Mouse (Mus musculus): ENCODE data around the gene Pacrg. TPM values are rescaled to one million over a fixed set of nuclear protein-coding genes. Genes with fewer than 3 reads are reported as not detected.

Gene Pacrg
- polyA plus RNA-seq, 1 experiment from 2014 or later: 1.2 TPM

GRCm38 (mm10) chr17:10386548-10386947 lies 453.6 kb downstream of the Pacrg start:
- Histone ChIP-seq H3K27ac (no peak overlapping the region), H3K4me2 (no peak overlapping the region), H3K36me3 (no peaks in the 10 kb centered on the region), H3K4me1 (replicated peaks) (peaks cover 10% of the 10 kb centered on the region; the same call in 1 of the 2 replicates), H3K27me3 (no peaks in the 10 kb centered on the region), H3K9me3 (no peaks in the 10 kb centered on the region), H3K9ac (replicated peaks) (no peak overlapping the region), H3K4me3 (replicated peaks) (no peak overlapping the region)
- 67% methylated on average over 6 of the region's 6 CpGs for WGBS
- ATAC-seq (ENCODE audit: insufficient number of reproducible peaks, insufficient read depth, low FRiP score, low TSS enrichment, low read depth): no peak

- WGBS: 91% methylated on average over 6 of the region's 6 CpGs
These were observed 456.7 kb downstream of the Pacrg start for GRCm38 (mm10) chr17:10383406-10383805.

GRCm38 (mm10) chr17:10378467-10379175 lies 461.5 kb downstream of the Pacrg start:
- H3K27me3 ChIP-seq: no peaks in the 10 kb centered on the region
- H3K4me3 ChIP-seq (replicated peaks): no peak overlapping the region
- no peak overlapping the region for H3K4me2 ChIP-seq
- H3K9me3 ChIP-seq: no peaks in the 10 kb centered on the region
- 73% methylated on average over 10 of the region's 10 CpGs for WGBS
- no peaks in the 10 kb centered on the region for H3K36me3 ChIP-seq
- no peak overlapping the region for H3K27ac ChIP-seq
- H3K4me1 ChIP-seq (replicated peaks): peaks cover 3% of the 10 kb centered on the region
- ATAC-seq (ENCODE audit: insufficient number of reproducible peaks, insufficient read depth, low FRiP score, low TSS enrichment, low read depth): no peak
- no peak overlapping the region for H3K9ac ChIP-seq (replicated peaks)

More at GRCm38 (mm10) chr17:10383406-10383805, 456.7 kb downstream of the Pacrg start:
- Histone ChIP-seq H3K4me3 (replicated peaks) (no peak overlapping the region), H3K9me3 (no peaks in the 10 kb centered on the region), H3K4me1 (replicated peaks) (no peaks in the 10 kb centered on the region), H3K9ac (replicated peaks) (no peak overlapping the region), H3K4me2 (no peak overlapping the region), H3K27me3 (no peaks in the 10 kb centered on the region), H3K36me3 (no peaks in the 10 kb centered on the region), H3K27ac (no peak overlapping the region)
- ATAC-seq (ENCODE audit: insufficient number of reproducible peaks, insufficient read depth, low FRiP score, low TSS enrichment, low read depth): no peak

GRCm38 (mm10) chr17:10377606-10378005 lies 462.5 kb downstream of the Pacrg start:
- no peak overlapping the region for H3K4me3 ChIP-seq (replicated peaks)
- H3K27ac ChIP-seq: no peak overlapping the region
- no peaks in the 10 kb centered on the region for H3K27me3 ChIP-seq
- H3K4me1 ChIP-seq (replicated peaks): peaks cover 14% of the 10 kb centered on the region
- H3K9ac ChIP-seq (replicated peaks): no peak overlapping the region
- H3K4me2 ChIP-seq: no peak overlapping the region
- ATAC-seq (ENCODE audit: insufficient number of reproducible peaks, insufficient read depth, low FRiP score, low TSS enrichment, low read depth): no peak
- WGBS: 93% methylated on average over 2 of the region's 2 CpGs
- H3K9me3 ChIP-seq: no peaks in the 10 kb centered on the region
- no peaks in the 10 kb centered on the region for H3K36me3 ChIP-seq

GRCm38 (mm10) chr17:10374316-10374715 lies 465.8 kb downstream of the Pacrg start:
- whole genome bisulfite sequencing: 78% methylated on average over 7 of the region's 7 CpGs
- H3K4me1 ChIP-seq (replicated peaks): peaks cover 15% of the 10 kb centered on the region
- ATAC-seq (ENCODE audit: insufficient number of reproducible peaks, insufficient read depth, low FRiP score, low TSS enrichment, low read depth): no peak
- no peaks in the 10 kb centered on the region; the same call in 1 of the 2 replicates for H3K27me3 ChIP-seq
- no peak overlapping the region for H3K4me3 ChIP-seq (replicated peaks)
- no peaks in the 10 kb centered on the region for H3K36me3 ChIP-seq
- H3K4me2 ChIP-seq: no peak overlapping the region
- no peak overlapping the region for H3K27ac ChIP-seq
- H3K9ac ChIP-seq (replicated peaks): no peak overlapping the region
- no peaks in the 10 kb centered on the region for H3K9me3 ChIP-seq

GRCm38 (mm10) chr17:10373727-10374126 lies 466.4 kb downstream of the Pacrg start:
- Histone ChIP-seq H3K27ac (no peak overlapping the region), H3K4me1 (replicated peaks) (peaks cover 15% of the 10 kb centered on the region), H3K27me3 (no peaks in the 10 kb centered on the region; the same call in 1 of the 2 replicates), H3K36me3 (no peaks in the 10 kb centered on the region), H3K9ac (replicated peaks) (no peak overlapping the region), H3K9me3 (no peaks in the 10 kb centered on the region), H3K4me3 (replicated peaks) (no peak overlapping the region), H3K4me2 (no peak overlapping the region)
- 65% methylated on average over 3 of the region's 3 CpGs for WGBS
- no peak for ATAC-seq (ENCODE audit: insufficient number of reproducible peaks, insufficient read depth, low FRiP score, low TSS enrichment, low read depth)

- WGBS: 71% methylated on average over 18 of the region's 18 CpGs
- H3K27ac ChIP-seq: no peak overlapping the region
- no peak for ATAC-seq (ENCODE audit: insufficient number of reproducible peaks, insufficient read depth, low FRiP score, low TSS enrichment, low read depth)
These were observed 467.9 kb downstream of the Pacrg start for GRCm38 (mm10) chr17:10372001-10372785.

GRCm38 (mm10) chr17:10371472-10371871 lies 468.6 kb downstream of the Pacrg start:
- no peak overlapping the region for H3K4me3 ChIP-seq (replicated peaks)
- no peaks in the 10 kb centered on the region for H3K9me3 ChIP-seq
- no peaks in the 10 kb centered on the region for H3K36me3 ChIP-seq
- peaks cover 15% of the 10 kb centered on the region for H3K4me1 ChIP-seq (replicated peaks)
- no peak overlapping the region for H3K4me2 ChIP-seq
- H3K9ac ChIP-seq (replicated peaks): no peak overlapping the region
- 67% methylated on average over 8 of the region's 8 CpGs for WGBS
- no peak overlapping the region for H3K27ac ChIP-seq
- ATAC-seq (ENCODE audit: insufficient number of reproducible peaks, insufficient read depth, low FRiP score, low TSS enrichment, low read depth): no peak
- H3K27me3 ChIP-seq: no peaks in the 10 kb centered on the region; the same call in 1 of the 2 replicates

More at GRCm38 (mm10) chr17:10372001-10372785, 467.9 kb downstream of the Pacrg start:
- H3K9me3 ChIP-seq: no peaks in the 10 kb centered on the region
- no peaks in the 10 kb centered on the region for H3K36me3 ChIP-seq
- H3K4me1 ChIP-seq (replicated peaks): peaks cover 15% of the 10 kb centered on the region
- H3K9ac ChIP-seq (replicated peaks): no peak overlapping the region
- H3K27me3 ChIP-seq: no peaks in the 10 kb centered on the region; the same call in 1 of the 2 replicates
- no peak overlapping the region for H3K4me2 ChIP-seq
- no peak overlapping the region for H3K4me3 ChIP-seq (replicated peaks)

- Histone ChIP-seq H3K27ac (no peak overlapping the region), H3K4me2 (no peak overlapping the region), H3K9me3 (no peaks in the 10 kb centered on the region), H3K27me3 (no peaks in the 10 kb centered on the region; the same call in 1 of the 2 replicates), H3K4me1 (replicated peaks) (peaks cover 15% of the 10 kb centered on the region), H3K4me3 (replicated peaks) (no peak overlapping the region), H3K36me3 (no peaks in the 10 kb centered on the region), H3K9ac (replicated peaks) (no peak overlapping the region)
- 65% methylated on average over 8 of the region's 8 CpGs for WGBS
- no peak for ATAC-seq (ENCODE audit: insufficient number of reproducible peaks, insufficient read depth, low FRiP score, low TSS enrichment, low read depth)
These were observed 469.4 kb downstream of the Pacrg start for GRCm38 (mm10) chr17:10370660-10371130.

GRCm38 (mm10) chr17:10369961-10370659 lies 470.0 kb downstream of the Pacrg start:
- H3K9me3 ChIP-seq: no peaks in the 10 kb centered on the region
- no peak overlapping the region for H3K4me2 ChIP-seq
- WGBS: 80% methylated on average over 13 of the region's 13 CpGs
- H3K4me3 ChIP-seq (replicated peaks): no peak overlapping the region
- no peak overlapping the region for H3K27ac ChIP-seq
- H3K9ac ChIP-seq (replicated peaks): no peak overlapping the region
- no peaks in the 10 kb centered on the region for H3K36me3 ChIP-seq
- H3K27me3 ChIP-seq: no peaks in the 10 kb centered on the region; the same call in 1 of the 2 replicates
- peaks cover 15% of the 10 kb centered on the region for H3K4me1 ChIP-seq (replicated peaks)
- no peak for ATAC-seq (ENCODE audit: insufficient number of reproducible peaks, insufficient read depth, low FRiP score, low TSS enrichment, low read depth)

GRCm38 (mm10) chr17:10367044-10367443 lies 473.1 kb downstream of the Pacrg start:
- no peak for ATAC-seq (ENCODE audit: insufficient number of reproducible peaks, insufficient read depth, low FRiP score, low TSS enrichment, low read depth)
- Histone ChIP-seq H3K4me1 (replicated peaks) (no peaks in the 10 kb centered on the region), H3K9me3 (no peaks in the 10 kb centered on the region), H3K36me3 (no peaks in the 10 kb centered on the region), H3K4me2 (no peak overlapping the region), H3K27me3 (no peaks in the 10 kb centered on the region; the same call in 1 of the 2 replicates), H3K9ac (replicated peaks) (no peak overlapping the region), H3K27ac (no peak overlapping the region), H3K4me3 (replicated peaks) (no peak overlapping the region)
- WGBS: 80% methylated on average over 5 of the region's 5 CpGs
